Comparison of ENCODE assay signal across 7 mouse cellular contexts in the genomic region with DNA sequence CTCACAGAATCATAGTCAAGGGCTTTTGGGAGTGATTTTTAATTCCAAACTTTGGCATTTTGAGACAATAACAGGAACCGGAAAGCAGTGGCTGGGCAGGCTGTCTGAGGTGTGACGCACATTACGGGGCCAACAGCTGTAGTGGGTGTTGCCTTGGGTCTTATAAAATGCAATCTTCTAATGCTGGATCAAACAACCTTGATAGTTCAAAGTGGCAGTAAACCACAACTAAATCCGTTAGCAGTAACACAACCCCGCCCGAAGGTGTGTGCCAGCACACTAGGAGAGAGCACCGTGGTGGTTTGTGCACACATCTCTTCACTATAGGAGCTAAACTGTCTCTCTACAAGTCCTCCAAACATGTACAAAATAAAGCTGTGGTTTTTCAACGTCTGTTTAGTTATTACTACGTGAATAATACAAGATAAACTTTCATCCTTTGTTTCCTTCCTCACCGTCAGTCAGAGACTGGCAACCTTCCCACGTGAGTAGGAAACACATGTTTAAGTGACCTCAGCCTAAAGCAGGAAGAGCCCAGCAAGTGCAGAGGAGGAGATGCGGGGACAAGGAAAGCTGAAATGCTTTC.
A peak's percentile ranks its signal among the peaks of the same experiment; 100 is the strongest.
DNase-seq lines count a peak whose midpoint lies in the region; ATAC-seq lines count a peak whose summit lies in the region.

No protein-coding gene starts in this region.

- H3K4me2 ChIP-seq in lung, embryonic 16.5 days (ENCODE audit: low read depth, low read length), result peak overlapping the region; percentile 36; the same call in 1 of the 2 replicates
- no peak overlapping the region for H3K4me2 ChIP-seq in hindbrain, embryonic 11.5 days (replicated peaks; ENCODE audit: low read depth, low read length)

- peaks cover 16% of the 10 kb centered on the region for H3K4me1 ChIP-seq in lung, embryonic 16.5 days (replicated peaks; ENCODE audit: control insufficient read depth, insufficient read depth, low read length)
- H3K4me1 ChIP-seq in hindbrain, embryonic 11.5 days (replicated peaks; ENCODE audit: control insufficient read depth, insufficient read depth, low read length), result no peaks in the 10 kb centered on the region

- no peaks in the 10 kb centered on the region for H3K36me3 ChIP-seq in lung, embryonic 16.5 days (ENCODE audit: control insufficient read depth, insufficient read depth, low read length)
- H3K36me3 ChIP-seq in hindbrain, embryonic 11.5 days (ENCODE audit: control insufficient read depth, insufficient read depth, low read length), result no peaks in the 10 kb centered on the region

- 28% methylated on average over 12 of the region's 12 CpGs for WGBS in lung, embryonic 16.5 days
- 81% methylated on average over 12 of the region's 12 CpGs for whole genome bisulfite sequencing in hindbrain, embryonic 11.5 days

- ATAC-seq in lung, embryonic 16.5 days (ENCODE audit: low read depth), result peak; percentile 78
- ATAC-seq in hindbrain, embryonic 11.5 days (ENCODE audit: low FRiP score), result no peak

- peak overlapping the region; percentile 88 for H3K27ac ChIP-seq in lung, embryonic 16.5 days (ENCODE audit: low read length)
- no peak overlapping the region for H3K27ac ChIP-seq in hindbrain, embryonic 11.5 days (ENCODE audit: low read depth, low read length)

- H3K27me3 ChIP-seq in lung, embryonic 16.5 days (ENCODE audit: control insufficient read depth, insufficient read depth, low read depth, low read length), result no peaks in the 10 kb centered on the region
- H3K27me3 ChIP-seq in hindbrain, embryonic 11.5 days (ENCODE audit: control insufficient read depth, insufficient read depth, low read length), result no peaks in the 10 kb centered on the region

- no peak overlapping the region for H3K4me3 ChIP-seq in lung, embryonic 16.5 days (ENCODE audit: low read length)
- H3K4me3 ChIP-seq in hindbrain, embryonic 11.5 days (ENCODE audit: low read depth, low read length), result no peak overlapping the region

- H3K9me3 ChIP-seq in lung, embryonic 16.5 days (ENCODE audit: control insufficient read depth, low read length), result no peaks in the 10 kb centered on the region
- no peaks in the 10 kb centered on the region for H3K9me3 ChIP-seq in hindbrain, embryonic 11.5 days (ENCODE audit: control insufficient read depth, low read length)

- DNase-seq in adrenal gland, adult 8-10 months, result peak; percentile 27
- DNase-seq in gastrocnemius, postnatal 25 days, result peak; percentile 26
- DNase-seq in kidney, adult 9 months, result peak; percentile 67
- DNase-seq in testis, postnatal 14 days (ENCODE audit: low spot score), result peak; percentile 11
- DNase-seq in cerebellum, postnatal 25 days, result no peak
- DNase-seq in hindbrain, embryonic 11.5 days (ENCODE audit: low spot score), result no peak

- H3K9ac ChIP-seq in lung, embryonic 16.5 days (ENCODE audit: low read length), result no peak overlapping the region
- no peak overlapping the region for H3K9ac ChIP-seq in hindbrain, embryonic 11.5 days (ENCODE audit: low read depth, low read length)

Comparison
In these comparisons a context has a peak if more than half of its experiments do, and no peak if none do; other contexts are left out.
1. DNase-seq: peak in adrenal gland, adult 8-10 months (single experiment), gastrocnemius, postnatal 25 days (single experiment), kidney, adult 9 months (single experiment) and testis, postnatal 14 days (single experiment); none in cerebellum, postnatal 25 days (0 of 2) and hindbrain, embryonic 11.5 days (single experiment).